Mouse (Mus musculus): Measurements from ENCODE around the gene Batf3.
"Not testable (repeated sequence)": the region's sequence is repeated elsewhere in the genome, so short reads cannot be mapped to it uniquely, and the experiment has no call there.

Batf3 gene

DNA sequence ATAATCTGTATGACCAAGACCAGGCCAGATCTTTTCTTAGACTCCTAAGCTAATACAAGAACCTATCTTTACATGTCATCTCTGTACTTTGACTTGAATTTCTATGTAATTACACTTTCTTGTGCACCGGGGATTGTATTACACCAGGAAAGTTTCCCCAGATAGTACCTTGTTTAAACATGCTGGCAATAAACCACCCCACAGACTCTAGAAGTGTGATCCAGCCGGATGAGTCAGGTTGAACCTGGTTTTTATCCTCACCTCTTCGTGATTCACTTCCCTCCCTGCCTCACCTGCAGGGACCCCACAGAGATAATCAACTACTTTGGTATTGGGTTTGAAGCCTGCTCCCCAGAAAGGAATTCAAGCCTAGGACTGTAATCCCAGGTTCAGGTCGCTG lies 37.8 kb downstream of the Batf3 start:
- DNase-seq, result no peak

DNA sequence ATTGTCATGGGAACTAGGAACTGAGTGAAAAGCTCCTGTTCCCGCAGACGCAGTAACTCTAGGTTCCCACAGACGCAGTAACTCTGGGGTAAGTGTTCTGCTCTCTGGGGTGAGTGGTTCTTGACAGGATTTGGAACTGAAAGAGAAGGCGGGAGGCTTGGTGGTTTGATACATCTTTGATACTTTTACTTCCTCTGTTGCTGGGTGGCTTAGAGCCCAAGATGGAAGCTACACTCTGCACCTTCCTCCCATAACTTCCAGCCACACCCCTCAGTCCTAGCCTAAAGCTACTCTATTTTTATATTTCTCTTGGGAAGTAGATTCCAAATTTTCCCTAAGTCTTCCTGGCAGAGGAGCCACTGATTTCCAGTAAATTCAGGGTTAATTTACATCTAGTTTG lies 40.8 kb downstream of the Batf3 start:
- DNase-seq, result no peak

DNA sequence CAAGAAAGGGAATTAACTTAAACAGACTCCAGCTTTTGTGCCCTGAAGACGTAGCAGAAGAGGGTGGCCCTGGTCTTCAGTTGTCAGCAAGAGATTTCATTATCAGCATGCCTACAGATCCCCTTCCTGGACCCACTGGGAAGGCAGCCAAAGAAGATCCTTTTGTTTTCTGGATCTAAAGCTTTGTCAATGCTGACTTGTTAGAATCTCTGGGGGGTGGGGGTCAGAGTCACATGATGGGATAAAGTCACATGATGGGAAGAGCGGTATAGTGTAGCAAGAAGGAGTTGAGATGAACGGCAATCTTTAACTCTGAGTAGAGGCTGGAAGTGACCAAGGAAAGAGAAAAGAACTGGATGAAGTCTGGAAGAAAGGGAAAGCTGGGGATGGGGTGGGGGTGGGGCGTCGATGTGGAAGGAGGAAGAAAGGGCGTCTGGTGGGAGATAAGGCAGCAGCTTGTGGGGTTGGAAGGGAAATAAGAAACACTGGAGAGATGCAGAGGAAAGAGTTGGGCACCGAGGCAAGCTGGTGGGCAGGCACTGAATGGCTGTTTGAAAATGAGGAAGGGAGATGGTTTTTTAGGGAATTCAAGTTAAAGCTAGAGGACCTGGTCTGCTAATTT lies 41.3 kb downstream of the Batf3 start:
- DNase-seq, result no peak

DNA sequence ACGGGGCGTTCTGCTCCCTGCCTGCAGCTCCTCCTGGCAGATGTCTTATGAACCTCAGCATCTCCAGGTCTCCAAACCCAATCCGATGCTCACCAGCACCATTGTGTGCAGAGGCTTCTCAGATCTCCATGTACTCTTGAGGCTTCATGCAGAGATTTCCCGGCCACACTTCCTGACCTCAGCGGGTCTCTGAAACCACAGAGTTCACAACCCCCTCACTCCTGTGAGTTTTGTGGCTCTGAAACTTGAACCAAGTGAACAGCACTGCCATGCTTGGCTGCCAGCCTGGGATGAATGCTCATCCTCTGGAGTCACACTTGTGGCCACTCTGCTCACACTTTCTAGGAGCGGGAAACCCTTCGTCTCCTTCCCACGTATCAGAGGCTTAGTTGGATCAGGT lies 43.3 kb downstream of the Batf3 start:
- DNase-seq, result no peak

DNA sequence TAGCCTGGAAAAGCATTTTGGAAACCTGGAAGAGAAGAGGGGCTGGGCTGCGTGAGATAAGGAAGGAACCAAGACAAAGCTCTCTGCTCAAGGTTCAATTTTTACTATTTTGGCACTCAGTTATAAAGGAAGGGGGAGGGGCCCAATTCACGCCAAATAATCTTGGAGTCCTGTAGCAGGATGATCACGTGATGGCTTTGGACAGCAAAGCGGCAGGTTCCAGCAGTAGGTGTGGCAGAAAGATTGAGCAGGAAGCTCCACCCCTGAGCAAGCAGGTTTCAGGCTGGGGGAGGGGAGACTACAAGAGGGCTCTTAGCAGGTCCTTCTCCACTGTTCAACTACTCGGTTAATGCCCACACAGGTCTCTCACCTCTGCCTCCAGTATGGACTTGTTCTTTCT lies 51.8 kb downstream of the Batf3 start:
- DNase-seq, result not testable (repeated sequence)

DNA sequence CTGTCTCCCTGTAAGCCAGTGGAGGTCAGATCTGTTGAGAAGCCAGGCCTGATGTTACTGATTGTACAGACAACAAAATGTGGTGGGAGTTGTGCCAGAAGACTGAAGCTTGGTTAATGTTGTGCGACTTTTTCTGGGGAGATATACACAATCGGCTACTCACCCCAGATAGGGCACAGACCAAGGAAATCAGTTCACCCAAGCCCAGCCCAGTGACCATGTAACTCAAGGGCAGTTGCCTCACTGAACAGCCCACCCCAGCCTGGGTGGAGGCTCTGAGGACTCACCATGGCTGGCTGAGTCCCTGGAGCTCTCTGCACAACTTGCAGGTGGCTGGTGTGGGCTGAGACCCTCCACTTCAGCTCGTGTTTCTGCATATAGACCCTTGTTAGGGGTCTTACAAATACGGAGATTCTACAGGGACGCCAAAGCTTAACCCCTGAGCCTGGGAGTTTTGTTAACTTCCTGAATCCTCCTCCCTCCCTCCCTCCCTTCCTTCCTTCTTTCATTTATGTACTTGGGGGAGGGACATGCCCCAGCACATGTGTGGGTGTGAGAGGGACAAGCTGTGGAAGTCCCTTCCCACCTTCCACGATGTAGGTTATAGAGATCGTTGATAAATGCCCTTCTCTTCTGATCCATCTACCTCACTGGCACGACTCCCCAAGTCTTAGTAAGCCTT lies 53.4 kb downstream of the Batf3 start:
- DNase-seq, result no peak

DNA sequence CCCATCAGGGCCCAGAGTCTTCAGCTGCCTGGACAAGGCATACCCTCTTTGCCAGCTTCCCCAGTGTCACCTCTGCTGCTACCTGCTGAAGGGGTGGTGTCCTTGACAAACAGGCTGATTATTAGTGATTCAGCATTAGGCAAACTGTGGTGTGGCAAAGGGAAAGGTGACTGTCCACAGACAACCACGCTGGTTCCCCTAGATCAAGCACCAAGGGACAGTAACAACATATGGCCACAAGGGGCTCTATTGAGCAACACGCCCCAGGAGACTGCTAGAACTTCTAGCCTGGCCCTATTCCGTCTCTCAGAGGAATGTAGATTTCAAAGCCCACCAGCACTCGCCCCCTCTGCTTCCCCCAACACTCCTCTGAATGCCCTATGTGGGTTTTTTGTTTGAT lies 55.4 kb downstream of the Batf3 start:
- peak; percentile 54 for DNase-seq

DNA sequence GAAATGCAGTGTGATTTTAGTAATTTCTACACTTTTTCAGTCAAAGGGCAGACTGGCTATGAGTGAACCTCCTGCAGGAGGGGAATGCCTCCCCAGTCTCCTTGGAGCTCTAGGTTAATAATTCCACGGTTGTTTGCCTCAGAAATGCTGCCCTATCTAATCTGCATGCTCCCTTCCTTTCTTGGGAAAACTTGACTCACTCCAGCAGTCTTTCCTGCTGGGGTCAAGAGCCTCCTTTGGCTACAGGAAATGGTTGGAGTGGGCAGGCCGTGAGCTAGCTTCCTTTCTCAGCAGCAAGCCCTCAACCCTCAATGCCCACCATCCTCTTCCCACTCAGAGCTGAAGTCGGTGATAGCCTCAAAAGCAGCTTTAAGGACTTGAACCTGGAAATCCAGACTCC lies 56.7 kb downstream of the Batf3 start:
- no peak for DNase-seq
